Mouse (Mus musculus) small intestine, adult 2 months (tissue): ENCODE data around the gene Acacb. TPM values are rescaled to one million over a fixed set of nuclear protein-coding genes. Genes with fewer than 3 reads are reported as not detected.
A peak's percentile ranks its signal among the peaks of the same experiment; 100 is the strongest.

Experiments
- H3K27ac ChIP-seq: fragments of 200-500 bp; 2 replicates; pipeline ENCODE4 v1.5.1; 2012; ENCODE audit warnings: low read depth, low read length, control low read depth, inconsistent platforms; ENCODE audit not compliant: insufficient read depth
- H3K27me3 ChIP-seq: fragments of 200-500 bp; 2 replicates; pipeline ENCODE4 v1.6.1; 2012; ENCODE audit warnings: mild to moderate bottlenecking, moderate library complexity, low read length, inconsistent platforms; ENCODE audit not compliant: control insufficient read depth, insufficient read depth
- H3K36me3 ChIP-seq: fragments of 200-500 bp; 2 replicates; pipeline ENCODE4 v1.6.1; 2012; ENCODE audit warnings: mild to moderate bottlenecking, low read length, control low read depth, inconsistent platforms; ENCODE audit not compliant: control insufficient read depth, insufficient read depth
- H3K4me1 ChIP-seq: fragments of 200-500 bp; 2 replicates; pipeline ENCODE4 v1.6.1; 2012; ENCODE audit warnings: low read length, inconsistent platforms, mixed read lengths; ENCODE audit not compliant: control insufficient read depth, insufficient read depth, insufficient read length
- H3K4me3 ChIP-seq: fragments of 200-500 bp; 2 replicates; pipeline ENCODE4 v1.5.1; 2012; ENCODE audit warnings: low read depth, mild to moderate bottlenecking, control low read depth, inconsistent platforms, low read length, moderate library complexity
- CTCF ChIP-seq: fragments of 200-500 bp; IDR thresholded peaks from 2 replicates; pipeline ENCODE4 v1.5.1; 2012; ENCODE audit warnings: low read depth, mild to moderate bottlenecking, control low read depth, inconsistent platforms, low read length, moderate library complexity, mixed read lengths; ENCODE audit not compliant: insufficient replicate concordance, insufficient read length; ENCODE audit errors: extremely low read depth
- POLR2A ChIP-seq: fragments of 200-500 bp; IDR thresholded peaks from 2 replicates; pipeline ENCODE4 v1.6.1; 2012; ENCODE audit warnings: low read depth, mild to moderate bottlenecking, control low read depth, inconsistent platforms, low read length, moderate library complexity
- WGBS: fragments of 180-500 bp; shearing (Covaris S2); methylation state at CpG from one replicate; pipeline ENCODE4 v1.1.7; 2018; 5-methylcytosine and 5-hydroxymethylcytosine counted together
- polyA plus RNA-seq: library from polyadenylated mRNA; depleted of rRNA; stranded (reverse); fragments of >200 nt; gene quantifications from 2 replicates; pipeline ENCODE4 v1.2.3, GENCODE M21; 2012

Acacb gene
- polyA plus RNA-seq, 1 experiment, result 3.1 TPM

GRCm38 (mm10) chr5:114246465-114246864 lies 100.1 kb downstream of the Acacb start:
- no peaks in the 10 kb centered on the region for H3K27me3 ChIP-seq
- H3K36me3 ChIP-seq, result no peaks in the 10 kb centered on the region
- WGBS, result 64% methylated on average over 7 of the region's 7 CpGs
- no peaks in the 10 kb centered on the region for H3K4me1 ChIP-seq
- no peak overlapping the region for H3K27ac ChIP-seq
- no peak for TF ChIP-seq CTCF
- TF ChIP-seq POLR2A, result no peak
- peak overlapping the region; percentile 24; the same call in 1 of the 2 replicates for H3K4me3 ChIP-seq

DNA sequence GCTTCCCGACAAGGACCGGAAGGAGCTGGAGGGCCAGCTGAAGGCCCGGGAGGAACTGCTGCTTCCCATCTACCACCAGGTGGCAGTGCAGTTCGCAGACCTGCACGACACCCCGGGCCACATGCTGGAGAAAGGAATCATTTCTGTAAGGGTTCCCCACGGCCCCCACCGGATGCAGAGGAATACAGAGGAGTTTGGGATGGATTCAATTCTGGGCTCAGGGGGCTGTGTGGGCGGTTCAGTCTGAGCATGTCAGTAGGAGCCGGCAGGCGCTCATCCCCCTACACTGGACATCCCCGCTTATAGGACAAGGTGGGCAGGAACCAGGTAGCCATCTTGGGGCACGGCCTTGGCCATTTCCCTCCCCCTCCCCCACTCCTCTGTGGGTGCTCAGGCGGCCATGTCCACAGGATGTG lies 101.8 kb downstream of the Acacb start:
- Histone ChIP-seq H3K27ac (no peak overlapping the region), H3K36me3 (no peaks in the 10 kb centered on the region), H3K4me1 (no peaks in the 10 kb centered on the region), H3K4me3 (no peak overlapping the region), H3K27me3 (no peaks in the 10 kb centered on the region)
- 20% methylated on average over 14 of the region's 14 CpGs for WGBS
- TF ChIP-seq CTCF (peak; percentile 79; the same call in 1 of the 2 replicates), POLR2A (no peak)

GRCm38 (mm10) chr5:114259495-114259894 lies 113.2 kb downstream of the Acacb start:
- 40% methylated on average over 10 of the region's 10 CpGs for WGBS
- no peaks in the 10 kb centered on the region for H3K4me1 ChIP-seq
- H3K36me3 ChIP-seq, result no peaks in the 10 kb centered on the region
- no peak overlapping the region for H3K27ac ChIP-seq
- TF ChIP-seq POLR2A (no peak), CTCF (no peak)
- no peaks in the 10 kb centered on the region for H3K27me3 ChIP-seq
- no peak overlapping the region for H3K4me3 ChIP-seq

DNA sequence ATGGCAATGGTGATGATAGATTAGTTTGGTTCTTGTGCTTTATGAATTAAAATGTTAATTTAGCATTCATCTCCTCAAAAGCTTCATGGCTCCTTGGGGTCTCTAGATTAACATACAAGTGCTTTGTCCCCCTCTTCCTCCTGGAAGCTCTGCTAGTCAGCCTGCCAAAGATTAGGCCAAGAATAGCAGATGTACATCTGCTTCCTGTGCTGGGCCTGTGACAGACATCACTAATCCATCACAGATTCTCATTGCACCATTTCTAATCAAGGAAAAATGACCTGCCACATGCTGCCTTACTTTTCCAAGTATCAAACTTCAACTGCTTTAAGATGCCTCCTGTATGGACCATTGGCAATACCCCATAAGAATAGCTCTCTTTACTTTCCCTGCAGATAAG lies 115.2 kb downstream of the Acacb start:
- Histone ChIP-seq H3K4me3 (no peak overlapping the region), H3K27ac (no peak overlapping the region), H3K27me3 (no peaks in the 10 kb centered on the region), H3K36me3 (no peaks in the 10 kb centered on the region), H3K4me1 (no peaks in the 10 kb centered on the region)
- TF ChIP-seq POLR2A, result no peak
- no peak for TF ChIP-seq CTCF

- WGBS, result 69% methylated on average over 8 of the region's 8 CpGs
- Histone ChIP-seq H3K4me1 (no peaks in the 10 kb centered on the region), H3K4me3 (no peak overlapping the region), H3K27ac (no peak overlapping the region), H3K27me3 (no peaks in the 10 kb centered on the region; the same call in 1 of the 2 replicates), H3K36me3 (no peaks in the 10 kb centered on the region)
- no peak for TF ChIP-seq POLR2A
- no peak for TF ChIP-seq CTCF
Observed at GRCm38 (mm10) chr5:114264030-114264459, 117.7 kb downstream of the Acacb start.

GRCm38 (mm10) chr5:114264791-114265190 lies 118.5 kb downstream of the Acacb start:
- H3K36me3 ChIP-seq, result no peaks in the 10 kb centered on the region
- H3K4me3 ChIP-seq, result no peak overlapping the region
- 81% methylated on average over 8 of the region's 8 CpGs for WGBS
- no peak for TF ChIP-seq POLR2A
- TF ChIP-seq CTCF, result no peak
- no peaks in the 10 kb centered on the region for H3K4me1 ChIP-seq
- peaks cover 3% of the 10 kb centered on the region for H3K27me3 ChIP-seq
- no peak overlapping the region for H3K27ac ChIP-seq

DNA sequence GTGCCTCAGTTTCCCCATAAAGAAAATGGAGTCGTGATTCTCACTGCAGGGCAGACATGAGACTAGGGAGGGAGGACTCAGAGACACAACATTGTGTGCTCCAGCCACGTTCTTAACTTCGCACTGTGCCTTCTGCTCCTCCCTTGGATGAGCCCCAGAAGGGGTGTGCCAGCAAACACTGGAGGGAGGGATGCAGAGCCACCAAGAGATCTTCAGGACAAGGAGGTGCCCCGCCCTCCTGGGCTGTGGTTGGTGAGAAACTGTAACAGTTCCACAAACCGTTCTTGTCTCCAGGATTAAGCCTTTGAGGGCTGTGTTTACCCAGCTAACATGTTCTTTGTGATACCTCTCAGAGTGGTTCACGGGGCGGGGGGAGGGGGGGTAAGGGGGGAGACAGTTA lies 122.3 kb downstream of the Acacb start:
- H3K27ac ChIP-seq, result no peak overlapping the region
- TF ChIP-seq POLR2A, result no peak
- TF ChIP-seq CTCF, result no peak
- 11% methylated on average over 7 of the region's 7 CpGs for WGBS
- peaks cover 24% of the 10 kb centered on the region for H3K27me3 ChIP-seq
- no peaks in the 10 kb centered on the region for H3K36me3 ChIP-seq
- no peaks in the 10 kb centered on the region for H3K4me1 ChIP-seq
- no peak overlapping the region for H3K4me3 ChIP-seq

DNA sequence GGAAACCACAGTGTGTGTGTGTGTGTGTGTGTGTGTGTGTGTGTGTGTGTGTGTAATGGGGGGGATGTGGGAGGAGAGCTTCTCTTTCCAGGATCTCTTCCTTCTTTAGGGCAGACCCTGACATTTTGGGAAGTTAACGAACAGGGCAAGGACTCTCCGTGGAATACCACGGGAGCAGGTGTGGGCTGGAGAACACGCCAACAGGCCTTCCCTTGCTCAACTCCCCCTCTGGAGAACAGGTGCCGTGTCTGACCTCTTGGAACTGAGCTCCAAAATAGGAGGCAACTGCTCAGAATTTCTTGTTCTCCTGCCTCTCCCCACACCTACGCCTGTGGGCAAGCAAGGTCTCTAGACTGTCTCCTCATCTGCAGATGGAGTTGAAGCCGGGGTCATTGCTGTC lies 123.2 kb downstream of the Acacb start:
- Histone ChIP-seq H3K4me3 (no peak overlapping the region), H3K36me3 (no peaks in the 10 kb centered on the region), H3K4me1 (no peaks in the 10 kb centered on the region; the same call in 1 of the 2 replicates), H3K27me3 (peaks cover 33% of the 10 kb centered on the region), H3K27ac (no peak overlapping the region)
- TF ChIP-seq CTCF (no peak), POLR2A (no peak)
- WGBS, result 47% methylated on average over 7 of the region's 7 CpGs
